Mouse (Mus musculus) layer of hippocampus, adult 9-11 months (tissue): ENCODE measurements around the gene Birc5.
A peak's percentile ranks its signal among the peaks of the same experiment; 100 is the strongest.

Source experiments
- DNase-seq: peaks from one replicate; pipeline ENCODE4 v3.0.0; 2022

Birc5 gene

DNA sequence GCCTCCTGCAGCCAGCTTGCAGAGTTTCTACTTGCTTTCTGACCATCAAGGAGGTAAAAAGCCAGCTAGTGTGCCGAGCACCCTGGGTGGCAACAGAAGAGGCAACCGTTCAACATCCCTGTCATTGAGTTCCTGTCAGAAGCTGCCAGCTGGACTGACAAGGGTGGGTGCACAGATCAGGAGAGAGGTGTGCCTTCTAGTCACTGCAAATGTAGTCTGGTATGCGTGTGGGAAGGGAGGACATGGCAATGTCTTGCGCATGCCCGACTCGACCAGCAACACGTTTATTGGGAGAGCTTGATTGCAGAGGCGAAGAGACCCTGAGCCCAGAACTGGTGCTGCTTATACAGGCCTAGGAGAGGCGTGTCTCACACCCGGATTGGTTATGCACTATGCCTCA, 8.4 kb downstream of the Birc5 start:
- no peak for DNase-seq

DNA sequence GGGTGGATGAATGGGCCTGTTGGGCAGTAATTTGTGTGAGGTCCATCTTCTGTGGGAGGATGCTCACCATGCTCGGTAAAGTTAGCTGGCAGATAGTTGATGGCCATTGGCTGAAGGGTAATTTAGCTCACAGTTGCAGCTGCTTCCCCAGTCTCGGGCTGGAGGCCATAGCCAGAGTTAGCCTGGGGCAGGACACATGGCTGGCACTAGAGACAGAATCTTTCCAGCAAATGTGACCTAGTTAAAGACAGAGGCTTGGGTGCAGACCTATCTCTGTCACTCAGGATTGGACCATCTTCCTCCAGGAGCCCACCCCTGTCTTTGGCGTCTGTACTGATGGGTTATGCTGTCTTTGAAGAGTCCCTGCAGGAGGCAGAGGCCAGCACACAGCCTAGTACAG, 9.3 kb downstream of the Birc5 start:
- no peak for DNase-seq

DNA sequence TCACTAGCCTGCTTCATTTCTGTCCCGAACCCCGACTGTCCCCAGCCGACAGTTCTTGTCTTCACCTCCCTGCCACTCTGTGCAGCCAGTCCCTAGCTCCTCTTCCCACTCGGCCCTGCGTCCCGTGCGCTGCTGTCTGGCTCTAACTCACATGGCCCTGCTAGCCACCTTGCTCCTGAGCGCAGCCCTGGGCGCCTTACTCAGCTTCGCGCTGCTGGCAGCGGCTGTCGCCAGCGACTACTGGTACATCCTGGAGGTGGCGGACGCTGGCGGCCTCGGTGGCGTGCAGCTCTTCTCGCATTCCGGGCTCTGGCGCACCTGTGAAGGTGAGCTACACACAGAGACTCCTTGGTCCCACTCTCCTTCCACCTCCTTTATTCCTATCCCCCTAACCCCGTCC, 11.6 kb downstream of the Birc5 start, which contains the start of gene Tmem235:
Gene Tmem235, plus strand, starts transcription at position 152 of the 400 bp plus-strand sequence.
- DNase-seq, result no peak

DNA sequence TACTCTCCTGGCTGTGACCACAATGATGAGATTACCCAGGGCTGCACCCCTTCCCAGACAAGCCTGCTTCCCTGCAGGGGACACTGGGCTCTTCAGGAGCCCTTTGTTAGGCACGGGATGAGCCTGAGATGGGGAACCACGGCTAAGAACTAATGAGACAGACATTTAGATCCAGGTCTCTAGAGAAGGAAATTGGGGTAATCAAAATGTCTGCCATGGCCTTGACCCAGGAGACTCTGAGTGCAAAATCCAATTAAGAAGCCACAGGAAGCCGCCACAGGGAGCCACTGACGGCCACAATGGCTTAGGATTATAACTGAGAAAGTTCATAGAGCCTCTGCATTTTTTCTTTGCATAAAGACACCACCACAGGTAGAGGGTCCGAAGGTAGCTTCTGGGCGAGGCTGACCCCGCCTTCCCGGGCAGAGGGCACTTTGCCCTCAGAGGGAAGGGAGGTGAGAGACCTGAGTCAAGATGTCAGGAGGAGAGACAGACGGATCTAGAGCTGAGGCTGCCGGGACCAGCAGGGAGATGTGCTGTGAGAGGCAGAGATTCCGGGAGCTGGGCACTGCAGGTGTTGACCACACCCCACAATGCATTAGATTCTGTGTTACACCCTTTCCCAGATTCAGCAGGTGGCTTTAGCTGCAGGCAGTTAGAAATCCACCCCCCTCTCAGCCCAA, 14.3 kb downstream of the Birc5 start:
- no peak for DNase-seq

DNA sequence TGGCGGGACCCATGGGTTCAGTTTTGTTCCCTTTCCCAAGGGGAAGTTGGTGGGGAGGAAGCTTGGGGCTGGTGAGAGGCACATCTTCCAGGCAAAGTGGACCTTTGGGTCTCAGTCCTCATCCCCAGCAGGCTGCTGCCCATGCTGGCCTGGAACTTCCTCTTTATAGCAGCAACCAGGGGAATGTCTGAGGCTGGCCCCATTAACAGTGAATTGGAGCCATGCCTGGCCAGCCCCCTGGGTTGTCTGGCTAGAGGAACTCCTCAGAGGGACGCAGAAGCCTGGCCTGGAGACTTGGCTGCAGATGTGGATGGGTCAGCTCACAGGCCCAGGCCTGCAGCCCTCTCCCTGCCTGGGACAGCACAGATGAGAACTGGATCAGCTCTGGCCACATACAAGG, 15.8 kb downstream of the Birc5 start:
- no peak for DNase-seq

DNA sequence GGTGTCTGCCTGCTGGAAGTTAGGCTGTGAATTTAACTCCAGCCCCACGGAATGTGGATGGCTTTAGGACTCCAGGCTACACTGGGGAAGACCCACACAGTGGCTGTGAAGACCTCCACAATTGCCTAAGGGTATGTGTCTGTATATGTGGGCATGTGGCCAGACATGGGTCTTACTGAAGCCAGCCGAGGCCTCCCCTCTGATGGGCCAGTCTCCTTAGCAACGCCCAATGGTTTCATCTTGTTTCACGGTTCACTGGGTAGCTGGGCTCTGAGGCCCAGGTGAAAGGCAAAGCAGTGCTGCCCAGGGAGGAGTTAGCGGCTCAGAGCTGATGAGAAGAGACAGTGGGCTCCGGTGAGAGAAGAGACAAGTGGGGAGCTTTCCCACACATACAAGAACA, 16.9 kb downstream of the Birc5 start:
- no peak for DNase-seq

DNA sequence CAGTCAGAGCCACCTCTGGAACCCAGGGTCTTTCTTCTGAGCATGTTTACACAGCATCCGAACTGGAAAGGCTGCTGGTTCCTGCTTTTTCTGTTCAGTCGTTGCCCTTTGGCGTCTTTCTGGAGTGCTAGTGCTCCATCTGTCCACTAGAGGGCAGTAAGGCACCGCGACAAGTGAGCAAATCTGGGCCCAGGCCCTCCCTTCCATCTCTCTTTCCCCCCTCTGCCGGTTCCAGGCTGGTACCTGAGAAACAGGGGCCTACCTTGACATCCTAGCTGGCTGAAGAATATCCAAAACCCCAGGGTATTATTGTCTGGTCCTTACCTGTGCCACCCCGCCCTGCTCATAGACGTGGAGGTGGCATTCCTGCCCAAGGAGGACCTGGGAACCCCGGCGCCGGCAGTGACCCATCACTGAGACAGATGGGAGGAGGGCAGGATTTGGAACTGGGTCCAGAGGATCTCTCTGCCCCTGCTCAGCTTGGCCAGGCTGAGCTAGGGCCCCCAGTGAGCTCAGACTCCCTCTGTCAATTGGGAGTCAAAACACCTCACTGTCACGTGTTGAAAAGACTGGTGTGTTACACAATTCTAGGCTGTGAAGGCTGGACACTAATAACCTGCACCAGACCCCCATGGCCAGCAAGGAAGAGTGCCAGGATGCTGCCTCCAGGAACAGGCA, 21.8 kb downstream of the Birc5 start:
- DNase-seq, result peak; percentile 76

DNA sequence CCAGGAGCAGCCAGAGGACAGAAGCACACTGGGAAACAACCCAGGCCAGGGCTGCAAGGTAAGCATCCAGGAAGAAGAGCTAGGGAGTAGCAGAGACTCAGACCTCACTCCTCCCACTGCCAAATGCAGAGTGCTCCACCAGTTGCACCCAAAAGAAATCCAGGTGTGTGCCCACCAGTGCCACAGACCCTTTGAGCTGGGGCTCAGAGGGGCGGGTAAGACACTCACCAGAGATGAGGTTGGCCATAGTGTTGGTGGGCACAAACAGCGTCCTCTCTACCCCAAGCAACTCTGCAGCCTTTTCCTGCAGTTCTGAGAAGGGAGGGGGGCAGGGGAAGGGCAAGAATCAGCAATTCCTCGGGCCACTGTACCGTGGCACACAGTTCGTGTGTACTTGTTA, 22.3 kb downstream of the Birc5 start:
- no peak for DNase-seq

DNA sequence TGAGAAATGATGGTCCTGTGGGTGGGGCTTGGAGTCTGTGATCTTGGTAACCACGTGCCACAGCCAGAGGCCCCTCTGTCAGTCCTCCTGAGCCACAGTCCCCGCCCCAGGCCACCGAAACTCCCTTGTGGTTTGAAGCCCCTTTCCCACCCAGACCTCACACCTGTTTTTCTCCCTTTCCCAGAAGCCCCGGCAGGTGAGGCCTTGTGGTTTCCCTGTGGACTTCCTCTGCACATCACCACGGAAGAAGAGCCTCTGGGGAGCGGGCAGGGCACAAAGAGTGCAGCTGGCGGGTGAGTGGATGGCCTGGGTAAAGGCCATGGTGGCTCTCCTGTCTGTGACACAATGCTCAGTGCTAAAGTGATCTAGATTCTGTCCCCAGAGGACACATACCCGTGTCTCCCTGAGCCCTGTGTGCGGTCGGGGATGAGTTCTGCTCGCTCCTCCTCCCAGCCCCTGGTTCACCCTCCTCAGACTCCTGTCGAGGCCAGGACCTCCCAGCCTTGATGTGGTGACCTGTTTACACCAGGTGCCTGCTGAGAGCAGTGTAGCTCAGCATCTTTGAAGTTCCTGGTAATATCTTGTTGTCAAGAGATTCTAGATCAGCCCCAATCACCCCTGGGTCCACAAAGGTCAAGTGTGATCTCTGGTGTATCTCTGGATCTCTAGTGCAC, 23.0 kb downstream of the Birc5 start:
- DNase-seq, result no peak

DNA sequence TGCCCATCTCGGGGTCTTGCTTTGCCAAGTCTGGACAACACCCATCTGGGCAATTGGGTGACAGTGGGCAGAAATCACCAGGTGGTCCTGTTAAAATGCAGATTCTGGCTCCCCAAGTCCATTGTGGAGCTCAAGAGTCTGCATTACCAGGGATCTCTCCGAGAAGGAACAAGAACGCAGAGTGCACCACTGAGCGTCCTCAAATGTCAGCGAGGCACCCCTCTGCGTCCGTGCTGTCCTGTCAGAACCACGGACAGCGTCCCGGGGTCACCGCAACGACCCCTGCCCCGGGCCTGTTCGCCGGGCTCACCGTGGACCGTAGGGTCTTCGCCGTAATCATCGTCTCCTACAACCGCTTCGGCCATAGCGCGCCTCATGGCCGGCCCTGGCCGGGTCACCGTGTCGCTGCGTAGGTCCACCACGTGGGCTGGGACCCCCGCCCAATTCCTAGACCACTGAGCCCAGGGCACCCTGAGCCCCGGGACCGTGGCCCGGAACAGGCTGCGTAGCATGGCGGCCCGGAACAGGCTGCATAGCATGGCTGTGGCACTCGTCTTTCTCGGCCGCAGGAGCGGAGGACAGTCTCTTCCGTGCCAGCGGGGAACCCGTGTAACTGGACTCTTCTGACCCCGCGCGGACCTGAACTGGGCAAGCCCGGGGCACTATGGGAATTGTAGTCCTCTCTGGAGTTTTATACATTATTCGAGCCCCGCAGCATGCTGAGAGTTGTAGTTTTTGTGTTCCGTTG, 24.0 kb downstream of the Birc5 start, which contains the start of gene Tha1:
Gene Tha1, minus strand, starts transcription at position 621 of the 748 bp plus-strand sequence.
- DNase-seq, result peak; percentile 76

DNA sequence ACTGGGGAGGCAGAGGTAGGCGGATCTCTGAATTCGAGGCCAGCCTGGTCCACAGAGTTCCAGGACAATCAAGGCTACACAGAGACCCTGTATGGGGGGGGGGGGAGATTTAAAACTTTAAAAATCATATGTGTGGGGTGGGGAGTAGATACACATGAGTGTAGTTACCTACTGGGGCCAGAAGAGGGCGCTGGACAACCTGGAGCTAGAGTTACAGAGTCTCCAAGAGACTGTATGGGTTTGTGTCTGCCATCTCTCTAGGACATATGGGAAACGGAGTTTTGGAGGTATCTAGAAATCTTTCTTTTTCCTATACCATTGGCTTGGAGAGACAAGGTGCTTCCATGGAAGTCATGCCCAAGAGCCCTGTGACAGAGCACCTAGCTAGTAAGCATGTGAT, 25.4 kb downstream of the Birc5 start:
- no peak for DNase-seq

DNA sequence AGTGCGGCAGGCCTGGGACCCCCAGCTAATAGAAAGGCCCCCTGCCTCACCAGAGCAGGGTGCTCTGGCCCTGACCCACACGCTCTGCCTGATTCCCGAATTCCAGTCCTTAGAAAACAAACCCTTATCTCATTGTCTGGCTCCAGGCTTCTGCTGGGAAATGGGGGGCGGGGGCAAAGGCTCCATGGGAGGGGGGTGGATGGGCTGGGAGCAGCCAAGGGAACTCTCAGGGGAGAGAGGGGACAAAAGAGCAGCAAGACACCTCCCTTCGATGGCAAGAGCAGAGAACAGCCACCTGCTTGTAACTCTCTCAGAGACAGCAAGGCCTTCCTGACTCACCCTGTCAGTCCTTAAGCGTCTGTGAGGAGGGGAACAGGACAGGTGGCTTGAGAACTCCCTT, 26.6 kb downstream of the Birc5 start:
- no peak for DNase-seq

DNA sequence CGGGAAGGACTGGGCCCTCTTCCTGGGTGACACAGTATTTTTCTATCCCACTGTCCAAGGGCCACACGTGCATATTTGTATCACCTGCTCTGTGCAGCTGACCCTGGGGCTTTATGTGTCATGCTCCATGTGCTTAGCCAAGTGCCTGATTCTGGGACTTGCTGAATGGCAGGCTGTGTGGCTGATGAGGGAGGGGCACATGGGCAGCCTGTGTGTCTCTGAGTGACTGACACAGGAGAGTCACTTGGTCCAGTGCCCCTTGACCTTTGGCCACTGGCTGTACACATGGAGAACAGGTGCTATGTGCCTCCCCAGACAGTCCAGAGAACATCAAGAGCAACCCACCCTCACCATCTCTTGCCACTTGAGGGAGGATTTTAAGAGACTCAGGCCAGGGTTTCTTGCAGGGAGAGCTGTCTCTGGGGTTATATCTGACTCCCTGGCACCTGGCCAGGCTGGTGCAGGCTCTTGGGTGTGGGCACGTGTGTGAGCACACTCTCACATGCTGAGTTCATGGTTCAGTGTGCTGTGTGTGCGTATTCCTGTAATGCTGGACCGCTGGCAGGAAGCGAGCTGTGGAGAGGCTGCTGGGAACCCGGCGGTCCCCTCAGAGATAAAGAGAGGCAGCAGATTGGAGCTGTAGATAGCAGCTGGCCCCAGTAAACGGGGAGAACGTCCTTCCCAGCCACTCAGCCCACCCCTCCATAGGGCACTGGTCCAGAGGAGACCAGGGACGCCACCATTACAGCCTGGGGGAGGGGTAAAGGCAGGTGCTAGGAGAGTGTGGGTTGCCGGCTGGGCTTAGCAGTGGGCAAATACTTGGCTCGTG, 29.1 kb downstream of the Birc5 start:
- DNase-seq, result peak; percentile 74

DNA sequence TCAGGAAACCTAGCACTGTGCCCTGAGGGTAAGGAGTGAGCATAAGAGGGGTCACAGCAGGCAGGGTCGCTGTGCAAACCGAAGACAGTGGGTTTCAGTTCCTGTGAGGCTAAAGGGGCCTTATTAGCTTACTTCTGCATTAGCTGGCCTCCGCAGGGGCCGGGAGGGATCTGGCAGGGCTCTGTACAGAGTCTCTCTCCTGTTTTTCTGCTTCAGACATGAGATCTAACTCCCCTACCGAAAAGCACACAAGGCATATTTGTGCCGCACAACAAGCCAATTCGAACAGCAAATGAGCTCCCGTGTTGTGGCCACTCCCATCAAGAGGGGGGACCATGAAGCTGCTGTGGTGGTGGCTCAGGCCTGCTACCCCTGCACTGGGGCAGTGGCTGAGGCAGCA, 29.8 kb downstream of the Birc5 start:
- DNase-seq, result peak; percentile 53

DNA sequence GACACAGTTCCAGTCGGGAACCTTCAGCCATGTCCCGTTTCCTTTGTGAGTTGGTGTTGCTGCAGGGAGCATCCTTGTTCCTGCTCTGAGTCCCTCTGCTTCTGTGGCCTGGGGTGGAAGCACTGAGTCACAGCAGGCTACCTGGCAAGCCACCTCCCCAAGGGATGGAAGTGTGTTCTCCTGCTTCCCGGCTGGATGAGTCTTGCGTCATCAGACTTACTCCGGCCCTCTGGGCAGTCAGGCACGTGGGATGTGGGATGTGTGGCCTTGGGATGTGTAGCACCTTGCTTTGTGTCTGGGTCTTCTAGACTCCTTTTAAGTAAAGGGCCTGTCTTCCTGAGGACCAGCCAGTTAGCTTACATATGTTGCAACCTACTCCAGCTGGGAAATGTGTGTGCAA, 30.6 kb downstream of the Birc5 start:
- DNase-seq, result no peak

DNA sequence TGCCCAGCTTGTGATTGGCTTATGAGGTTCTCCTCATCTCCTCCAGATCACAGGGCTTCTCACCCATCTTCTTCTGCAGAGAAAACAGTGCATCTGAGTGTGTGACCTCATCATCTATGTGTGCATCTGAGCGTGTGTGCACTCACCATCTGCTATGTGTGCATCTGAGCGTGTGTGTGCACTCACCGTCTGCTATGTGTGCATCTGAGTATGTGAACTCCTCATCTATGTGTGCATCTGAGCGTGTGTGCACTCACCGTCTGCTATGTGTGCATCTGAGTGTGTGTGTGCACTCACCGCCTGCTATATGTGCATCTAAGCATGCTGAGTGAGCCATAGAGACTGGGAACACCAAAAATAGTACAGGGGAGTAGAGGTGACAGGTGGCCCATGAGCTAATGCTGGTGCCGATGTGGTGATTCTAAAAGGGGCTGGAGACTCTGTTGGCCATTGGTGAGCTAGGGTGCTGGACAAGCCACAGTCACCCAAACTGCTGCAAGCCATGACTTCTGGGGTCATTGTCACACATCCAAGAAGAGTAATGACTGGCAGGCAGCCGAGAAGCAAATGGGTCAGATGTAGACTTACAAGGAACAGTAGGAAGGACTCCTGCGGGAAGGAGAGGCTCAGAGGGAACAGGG, 31.4 kb downstream of the Birc5 start:
- no peak for DNase-seq

DNA sequence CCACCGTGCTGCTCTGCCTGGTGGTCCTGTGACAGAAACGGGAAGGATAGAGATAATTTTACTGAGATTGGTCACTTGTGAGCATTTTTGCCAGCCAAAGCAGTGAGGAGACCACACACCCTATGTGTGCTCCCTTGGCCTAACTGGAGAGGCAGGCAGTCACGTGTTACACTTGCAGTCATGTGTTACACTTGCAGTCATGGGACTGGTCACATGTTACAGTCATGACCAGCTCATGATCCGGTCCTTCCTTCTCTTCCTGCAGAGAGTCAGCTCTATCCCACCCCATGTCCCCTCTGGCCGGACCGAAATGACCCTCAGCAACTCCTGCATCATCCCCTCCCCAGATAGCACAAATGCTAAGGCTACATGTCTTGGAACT, 31.9 kb downstream of the Birc5 start:
- DNase-seq, result peak; percentile 60

DNA sequence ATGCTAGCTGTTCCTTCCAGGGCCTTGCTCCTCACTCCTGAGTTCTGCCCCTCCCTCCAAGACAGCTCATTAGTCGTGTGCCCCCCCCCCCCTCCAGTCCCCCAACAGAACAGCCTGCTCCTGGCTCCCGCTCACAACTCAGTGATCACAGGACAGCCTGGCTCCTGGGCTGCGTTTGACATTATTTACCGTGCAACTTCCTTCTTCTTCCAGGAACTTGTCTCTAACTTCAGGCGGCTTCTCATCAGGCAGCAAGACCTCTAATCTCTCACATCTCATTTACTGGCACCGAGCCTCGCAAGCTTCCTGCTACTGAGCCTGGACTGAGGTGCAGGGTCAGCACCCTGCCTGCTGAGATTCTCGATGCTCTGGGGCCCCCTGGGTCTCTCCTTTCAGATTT, 32.7 kb downstream of the Birc5 start:
- peak; percentile 31 for DNase-seq

DNA sequence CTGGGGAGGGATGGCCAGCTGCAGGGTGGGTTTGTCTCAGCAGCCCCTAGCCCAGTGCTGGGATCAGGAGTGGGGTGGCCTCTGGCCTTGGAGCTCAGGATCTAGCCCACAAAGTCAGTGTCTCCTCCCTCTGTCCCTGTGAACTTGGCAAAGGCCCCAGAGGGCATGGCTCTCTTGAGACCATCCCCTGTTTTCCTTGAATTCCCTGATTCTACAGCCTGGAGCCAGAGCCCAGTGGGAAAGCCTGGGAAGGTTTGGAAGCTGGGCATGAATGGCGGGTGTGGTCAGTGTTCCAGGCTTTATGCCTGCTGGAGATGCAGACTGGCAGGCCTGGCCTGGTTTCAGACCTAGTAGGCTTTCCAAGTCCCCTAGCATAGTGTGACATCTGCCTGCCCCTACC, 33.2 kb downstream of the Birc5 start:
- no peak for DNase-seq

DNA sequence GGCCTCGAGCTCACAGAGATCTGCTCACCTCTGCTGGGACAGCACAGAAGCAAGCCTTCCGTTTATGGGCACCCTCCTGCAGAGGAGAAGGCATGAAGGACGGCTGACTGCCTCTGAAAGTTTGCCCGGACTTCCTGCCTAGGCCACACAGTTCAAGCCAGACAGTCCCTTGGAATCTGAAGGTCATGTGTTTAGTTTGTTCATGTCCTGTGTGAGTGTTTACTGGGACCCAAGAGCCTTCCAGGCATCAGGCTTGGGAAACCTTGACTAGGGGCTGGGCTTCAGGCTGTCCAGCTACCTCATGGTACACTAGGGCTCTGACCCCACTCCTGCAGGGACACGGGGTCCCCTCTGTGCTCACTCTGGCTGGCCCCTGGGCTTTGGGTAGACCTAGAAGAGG, 36.9 kb downstream of the Birc5 start:
- DNase-seq, result no peak

DNA sequence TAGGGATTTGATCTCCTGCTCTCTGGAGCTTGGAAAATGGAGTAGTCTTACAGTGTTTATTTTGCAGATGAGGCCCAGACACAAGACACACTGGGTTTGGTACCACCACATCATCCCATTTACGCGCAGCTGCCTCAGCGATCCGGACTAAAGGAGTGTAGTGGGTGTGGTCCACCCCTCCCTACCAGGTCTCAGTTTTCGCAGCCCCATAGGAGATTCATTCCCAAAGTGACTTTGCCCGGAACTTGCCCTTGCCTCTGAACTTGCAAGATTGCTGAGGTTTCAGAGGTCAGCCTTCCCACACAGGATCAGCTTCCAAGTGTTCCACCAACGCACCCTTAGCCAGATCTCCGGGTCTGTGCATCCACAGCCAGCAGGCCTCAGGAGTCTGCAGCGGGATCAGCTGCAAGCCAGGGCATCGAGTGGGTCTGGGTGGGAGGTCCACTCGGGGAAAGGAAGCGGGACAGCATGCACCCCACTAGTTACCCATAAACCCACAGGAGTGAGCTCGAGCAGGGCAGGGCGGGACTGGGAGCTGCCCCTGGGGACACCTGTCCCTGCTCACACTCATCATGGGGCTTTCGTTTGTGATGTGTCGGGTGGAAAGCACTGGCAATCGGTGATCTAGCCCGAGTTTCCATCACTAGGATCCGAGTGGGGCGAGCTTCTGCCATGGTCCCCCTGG, 39.3 kb downstream of the Birc5 start:
- DNase-seq, result no peak
